Mouse (Mus musculus) heart, embryonic 13.5 days (tissue): ENCODE data around the gene Ttll7. TPM values are rescaled to one million over a fixed set of nuclear protein-coding genes. Genes with fewer than 3 reads are reported as not detected.

Experiments
- ATAC-seq: fragments of 200-750 bp; cut with Nextera tagmentation; 2 replicates; pipeline ENCODE4 v1.8.0; 2017; ENCODE audit warnings: moderate TSS enrichment; ENCODE audit not compliant: insufficient number of reproducible peaks, low FRiP score, low TSS enrichment; ENCODE audit errors: extremely low read depth
- H3K27ac ChIP-seq: fragments of 300-500 bp; sonication (generic); replicated peaks from 2 replicates; pipeline ENCODE4 v1.5.1; 2015; ENCODE audit warnings: moderate library complexity, mild to moderate bottlenecking, inconsistent platforms
- H3K27me3 ChIP-seq: fragments of 300-500 bp; sonication (generic); replicated peaks from 2 replicates; pipeline ENCODE4 v1.6.1; 2015; ENCODE audit warnings: mild to moderate bottlenecking, inconsistent platforms
- H3K36me3 ChIP-seq: fragments of 300-500 bp; sonication (generic); 2 replicates; pipeline ENCODE4 v1.6.1; 2015; ENCODE audit warnings: mild to moderate bottlenecking, inconsistent platforms
- H3K4me1 ChIP-seq: fragments of 300-500 bp; sonication (generic); 2 replicates; pipeline ENCODE4 v1.6.1; 2015; ENCODE audit warnings: inconsistent platforms
- H3K4me2 ChIP-seq: fragments of 300-500 bp; sonication (generic); 2 replicates; pipeline ENCODE4 v1.6.1; 2015; ENCODE audit warnings: inconsistent platforms, mild to moderate bottlenecking, moderate library complexity
- H3K4me3 ChIP-seq: fragments of 300-500 bp; sonication (generic); 2 replicates; pipeline ENCODE4 v1.5.1; 2015; ENCODE audit warnings: moderate library complexity, mild to moderate bottlenecking, inconsistent platforms
- H3K9ac ChIP-seq: fragments of 300-500 bp; sonication (generic); 2 replicates; pipeline ENCODE4 v1.6.1; 2015; ENCODE audit warnings: inconsistent platforms, mild to moderate bottlenecking, moderate library complexity
- H3K9me3 ChIP-seq: fragments of 300-500 bp; sonication (generic); 2 replicates; pipeline ENCODE4 v1.6.1; 2016; ENCODE audit warnings: inconsistent platforms
- WGBS: fragments of 180-500 bp; shearing (Covaris S2); methylation state at CpG from one replicate; pipeline ENCODE4 v1.1.7; 2015; ENCODE audit warnings: mixed read lengths; 5-methylcytosine and 5-hydroxymethylcytosine counted together
- polyA plus RNA-seq: library from polyadenylated mRNA; unstranded; fragments of >200 nt; fragmentation: Nextera tagmentation; extraction: Ambion mirVana; gene quantifications from 2 replicates; pipeline ENCODE4 v1.2.1, GENCODE M21; 2015

The Ttll7 gene
- polyA plus RNA-seq, 1 experiment from 2014 or later = 1.5 TPM

GRCm38 (mm10) chr3:146854473-146855087 lies 2.4 kb downstream of the Ttll7 start:
- peaks cover 10% of the 10 kb centered on the region for H3K4me1 ChIP-seq
- no peak overlapping the region for H3K9ac ChIP-seq
- no peak overlapping the region for H3K27ac ChIP-seq
- no peak overlapping the region for H3K4me2 ChIP-seq
- no peaks in the 10 kb centered on the region for H3K36me3 ChIP-seq
- no peak overlapping the region for H3K4me3 ChIP-seq
- ATAC-seq = no peak
- H3K27me3 ChIP-seq = 0 out of 2 replicates have a peak, but pooled peaks cover 2% of the 10 kb centered on the region
- H3K9me3 ChIP-seq = no peaks in the 10 kb centered on the region
- WGBS = 64% methylated on average over 7 of the region's 7 CpGs

GRCm38 (mm10) chr3:146857373-146857772 lies 5.2 kb downstream of the Ttll7 start:
- H3K36me3 ChIP-seq = no peaks in the 10 kb centered on the region
- H3K27me3 ChIP-seq = no peaks in the 10 kb centered on the region
- H3K9ac ChIP-seq = no peak overlapping the region
- no peak overlapping the region for H3K4me3 ChIP-seq
- no peak for ATAC-seq
- H3K27ac ChIP-seq = no peak overlapping the region
- H3K4me2 ChIP-seq = no peak overlapping the region
- peaks cover 6% of the 10 kb centered on the region for H3K4me1 ChIP-seq
- no peaks in the 10 kb centered on the region for H3K9me3 ChIP-seq
- 82% methylated on average over 10 of the region's 10 CpGs for WGBS

- H3K4me3 ChIP-seq = no peak overlapping the region
- no peak overlapping the region for H3K4me2 ChIP-seq
- H3K9me3 ChIP-seq = no peaks in the 10 kb centered on the region
- no peaks in the 10 kb centered on the region for H3K4me1 ChIP-seq
- no peaks in the 10 kb centered on the region for H3K36me3 ChIP-seq
- no peaks in the 10 kb centered on the region for H3K27me3 ChIP-seq
- no peak overlapping the region for H3K27ac ChIP-seq
- no peak for ATAC-seq
- WGBS = 71% methylated on average over 2 of the region's 2 CpGs
- no peak overlapping the region for H3K9ac ChIP-seq
These were observed 8.1 kb downstream of the Ttll7 start for GRCm38 (mm10) chr3:146860308-146860707.

- H3K9ac ChIP-seq = no peak overlapping the region
- WGBS = 25% methylated on average over 4 of the region's 4 CpGs
- ATAC-seq = no peak
- no peaks in the 10 kb centered on the region for H3K9me3 ChIP-seq
- no peak overlapping the region for H3K4me2 ChIP-seq
- H3K27me3 ChIP-seq = no peaks in the 10 kb centered on the region
- no peaks in the 10 kb centered on the region for H3K4me1 ChIP-seq
- no peaks in the 10 kb centered on the region for H3K36me3 ChIP-seq
- no peak overlapping the region for H3K27ac ChIP-seq
- no peak overlapping the region for H3K4me3 ChIP-seq
These were observed 14.4 kb downstream of the Ttll7 start for GRCm38 (mm10) chr3:146866563-146866962.

- H3K27me3 ChIP-seq = no peaks in the 10 kb centered on the region
- 72% methylated on average over 3 of the region's 3 CpGs for WGBS
- H3K4me1 ChIP-seq = peaks cover 9% of the 10 kb centered on the region; the same call in 1 of the 2 replicates
- no peaks in the 10 kb centered on the region for H3K36me3 ChIP-seq
- H3K9me3 ChIP-seq = no peaks in the 10 kb centered on the region
- H3K4me2 ChIP-seq = no peak overlapping the region
- no peak for ATAC-seq
- H3K9ac ChIP-seq = no peak overlapping the region
- no peak overlapping the region for H3K27ac ChIP-seq
- no peak overlapping the region for H3K4me3 ChIP-seq
These were observed 19.8 kb downstream of the Ttll7 start for GRCm38 (mm10) chr3:146871954-146872353.

- H3K4me2 ChIP-seq = no peak overlapping the region
- 20% methylated on average over 2 of the region's 2 CpGs for WGBS
- peak; percentile 46; the same call in 1 of the 2 replicates for ATAC-seq
These were observed 23.8 kb downstream of the Ttll7 start for GRCm38 (mm10) chr3:146875929-146876328.

GRCm38 (mm10) chr3:146893931-146894330 lies 41.8 kb downstream of the Ttll7 start:
- Histone ChIP-seq H3K27me3 (no peaks in the 10 kb centered on the region), H3K4me2 (no peak overlapping the region), H3K9ac (no peak overlapping the region), H3K4me1 (no peaks in the 10 kb centered on the region), H3K4me3 (no peak overlapping the region), H3K27ac (no peak overlapping the region), H3K9me3 (no peaks in the 10 kb centered on the region), H3K36me3 (peaks cover 7% of the 10 kb centered on the region; the same call in 1 of the 2 replicates)
- 83% methylated on average over 13 of the region's 13 CpGs for WGBS
- no peak for ATAC-seq

More at GRCm38 (mm10) chr3:146875929-146876328, 23.8 kb downstream of the Ttll7 start:
- Histone ChIP-seq H3K9ac (no peak overlapping the region), H3K4me3 (no peak overlapping the region), H3K4me1 (peaks cover 9% of the 10 kb centered on the region; the same call in 1 of the 2 replicates), H3K27me3 (no peaks in the 10 kb centered on the region), H3K36me3 (no peaks in the 10 kb centered on the region), H3K27ac (peak overlapping the region; percentile 73), H3K9me3 (peaks cover 13% of the 10 kb centered on the region)

GRCm38 (mm10) chr3:146896581-146896980 lies 44.4 kb downstream of the Ttll7 start:
- no peak overlapping the region for H3K4me2 ChIP-seq
- H3K27me3 ChIP-seq = no peaks in the 10 kb centered on the region
- 73% methylated on average over 8 of the region's 8 CpGs for WGBS
- H3K36me3 ChIP-seq = peaks cover 7% of the 10 kb centered on the region; the same call in 1 of the 2 replicates
- ATAC-seq = no peak
- no peak overlapping the region for H3K9ac ChIP-seq
- H3K27ac ChIP-seq = no peak overlapping the region
- H3K9me3 ChIP-seq = no peaks in the 10 kb centered on the region
- no peak overlapping the region for H3K4me3 ChIP-seq
- no peaks in the 10 kb centered on the region for H3K4me1 ChIP-seq

GRCm38 (mm10) chr3:146900094-146900493 lies 47.9 kb downstream of the Ttll7 start:
- 78% methylated on average over 3 of the region's 3 CpGs for WGBS
- Histone ChIP-seq H3K4me1 (no peaks in the 10 kb centered on the region), H3K27me3 (no peaks in the 10 kb centered on the region), H3K36me3 (peaks cover 3% of the 10 kb centered on the region; the same call in 1 of the 2 replicates), H3K9me3 (no peaks in the 10 kb centered on the region), H3K27ac (no peak overlapping the region), H3K9ac (no peak overlapping the region), H3K4me2 (no peak overlapping the region), H3K4me3 (no peak overlapping the region)
- ATAC-seq = no peak

GRCm38 (mm10) chr3:146901729-146902128 lies 49.6 kb downstream of the Ttll7 start:
- H3K4me2 ChIP-seq = no peak overlapping the region
- ATAC-seq = no peak
- H3K9me3 ChIP-seq = no peaks in the 10 kb centered on the region
- H3K4me3 ChIP-seq = no peak overlapping the region
- H3K9ac ChIP-seq = no peak overlapping the region
- 67% methylated on average over 4 of the region's 4 CpGs for WGBS
- no peaks in the 10 kb centered on the region for H3K27me3 ChIP-seq
- no peak overlapping the region for H3K27ac ChIP-seq
- no peaks in the 10 kb centered on the region for H3K36me3 ChIP-seq
- H3K4me1 ChIP-seq = no peaks in the 10 kb centered on the region

GRCm38 (mm10) chr3:146905606-146906005 lies 53.4 kb downstream of the Ttll7 start:
- no peaks in the 10 kb centered on the region for H3K4me1 ChIP-seq
- H3K27ac ChIP-seq = no peak overlapping the region
- H3K4me2 ChIP-seq = no peak overlapping the region
- H3K9me3 ChIP-seq = no peaks in the 10 kb centered on the region
- 55% methylated on average over 3 of the region's 3 CpGs for WGBS
- H3K4me3 ChIP-seq = no peak overlapping the region
- no peak overlapping the region for H3K9ac ChIP-seq
- no peak for ATAC-seq
- H3K36me3 ChIP-seq = no peaks in the 10 kb centered on the region
- no peaks in the 10 kb centered on the region for H3K27me3 ChIP-seq

GRCm38 (mm10) chr3:146908922-146909321 lies 56.8 kb downstream of the Ttll7 start:
- Histone ChIP-seq H3K27me3 (no peaks in the 10 kb centered on the region), H3K36me3 (no peaks in the 10 kb centered on the region), H3K4me3 (no peak overlapping the region), H3K4me2 (no peak overlapping the region), H3K9me3 (no peaks in the 10 kb centered on the region), H3K9ac (no peak overlapping the region), H3K4me1 (no peaks in the 10 kb centered on the region), H3K27ac (no peak overlapping the region)
- ATAC-seq = no peak
- 72% methylated on average over 5 of the region's 5 CpGs for WGBS
